Mouse (Mus musculus) megakaryocyte, adult 5-6 weeks (primary cell): ENCODE data around the gene Hltf. TPM values are rescaled to one million over a fixed set of nuclear protein-coding genes. Genes with fewer than 3 reads are reported as not detected.
"Not testable (repeated sequence)": the region's sequence is repeated elsewhere in the genome, so short reads cannot be mapped to it uniquely, and the experiment has no call there.

Experiments used
- ATAC-seq: 2 replicates; pipeline ENCODE4 v1.8.0; 2016; ENCODE audit warnings: mild to moderate bottlenecking, inconsistent platforms; ENCODE audit not compliant: poor library complexity, severe bottlenecking
- total RNA-seq, 2 experiments: library from RNA; stranded (forward) in 1 of 2; stranded (reverse) in 1 of 2; fragments of 153-499, 151-499 nt in 1 of 2; fragments of 221-1000, 200-1000 nt in 1 of 2; gene quantifications; 2 replicates each; pipeline versions ENCODE4 v1.2.3 to v1.2.4; 2015 to 2017

The Hltf gene
- total RNA-seq (2015) (57.8 and 70.3 TPM in 2 replicates), total RNA-seq (2017) (51.8 and 58.5 TPM in 2 replicates)

- ATAC-seq: peak; percentile 100
These were observed at the start of gene Hltf for GRCm38 (mm10) chr3:20057306-20058196. Hltf (plus strand) TSS chr3:20057811.

DNA sequence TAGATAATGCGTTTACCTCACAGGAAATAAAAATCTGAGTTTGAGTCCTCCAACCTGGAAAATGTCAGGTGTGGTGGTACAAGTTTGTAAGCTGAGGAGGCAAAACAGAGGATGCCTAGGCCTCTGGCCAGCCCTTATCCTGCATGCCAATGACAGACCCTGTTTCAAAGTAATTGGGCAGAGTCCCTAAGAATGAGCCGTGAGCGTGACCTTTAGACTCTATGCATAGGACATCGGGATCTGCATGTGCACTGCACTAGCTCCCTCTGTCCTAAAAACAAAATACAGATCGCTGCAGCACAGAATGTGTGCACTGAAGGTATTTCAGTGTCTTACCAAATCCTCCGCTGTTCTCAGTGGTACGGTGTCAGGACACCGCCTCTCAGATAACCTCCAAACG, 47.1 kb upstream of the Hltf start:
- ATAC-seq: no peak

- ATAC-seq: not testable (repeated sequence)
These were observed 46.7 kb upstream of the Hltf start for GRCm38 (mm10) chr3:20010905-20011304.

DNA sequence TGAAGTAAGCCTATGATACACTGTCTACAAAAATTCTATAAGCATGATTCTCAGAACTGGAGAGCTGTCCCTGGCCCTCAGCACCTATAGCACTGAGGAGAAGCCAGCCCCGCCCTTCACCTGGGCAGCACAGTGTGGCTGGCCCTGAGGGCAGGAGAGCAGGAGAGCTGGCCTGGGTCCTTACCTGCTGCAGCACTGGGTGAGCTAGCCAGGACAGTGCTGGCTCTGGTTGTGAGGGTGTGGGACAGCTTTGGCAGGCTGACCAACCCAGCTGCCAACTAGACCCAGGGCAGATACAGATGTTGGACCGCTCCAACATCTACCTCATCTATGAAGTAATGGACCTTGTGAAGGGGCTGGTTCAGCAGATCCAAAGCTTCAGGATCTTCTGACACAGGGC, 43.2 kb upstream of the Hltf start:
- no peak for ATAC-seq

DNA sequence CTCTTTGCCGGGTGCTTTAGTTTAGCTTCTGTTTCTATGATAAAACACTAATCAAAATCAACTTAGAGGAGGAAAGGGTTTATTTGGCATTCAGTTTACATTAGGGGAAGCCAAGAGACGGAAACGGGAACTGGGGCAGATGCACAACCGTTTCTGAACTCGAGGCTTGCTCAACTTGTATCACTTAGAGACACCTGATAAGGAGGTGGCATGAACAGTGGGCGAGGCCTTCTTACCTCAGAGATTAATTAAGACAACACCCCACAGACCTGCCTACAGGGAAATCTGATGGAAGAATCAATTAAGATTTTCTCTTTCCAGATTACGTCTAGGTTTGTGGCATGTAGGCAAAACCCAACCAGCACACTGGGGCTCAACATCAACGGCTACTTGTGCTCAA, 39.5 kb upstream of the Hltf start:
- ATAC-seq: peak; percentile 87

- ATAC-seq: peak; percentile 39
These were observed 33.8 kb upstream of the Hltf start for GRCm38 (mm10) chr3:20023832-20024231.

- ATAC-seq: peak; percentile 33
These were observed 31.1 kb upstream of the Hltf start for GRCm38 (mm10) chr3:20026481-20026880.

DNA sequence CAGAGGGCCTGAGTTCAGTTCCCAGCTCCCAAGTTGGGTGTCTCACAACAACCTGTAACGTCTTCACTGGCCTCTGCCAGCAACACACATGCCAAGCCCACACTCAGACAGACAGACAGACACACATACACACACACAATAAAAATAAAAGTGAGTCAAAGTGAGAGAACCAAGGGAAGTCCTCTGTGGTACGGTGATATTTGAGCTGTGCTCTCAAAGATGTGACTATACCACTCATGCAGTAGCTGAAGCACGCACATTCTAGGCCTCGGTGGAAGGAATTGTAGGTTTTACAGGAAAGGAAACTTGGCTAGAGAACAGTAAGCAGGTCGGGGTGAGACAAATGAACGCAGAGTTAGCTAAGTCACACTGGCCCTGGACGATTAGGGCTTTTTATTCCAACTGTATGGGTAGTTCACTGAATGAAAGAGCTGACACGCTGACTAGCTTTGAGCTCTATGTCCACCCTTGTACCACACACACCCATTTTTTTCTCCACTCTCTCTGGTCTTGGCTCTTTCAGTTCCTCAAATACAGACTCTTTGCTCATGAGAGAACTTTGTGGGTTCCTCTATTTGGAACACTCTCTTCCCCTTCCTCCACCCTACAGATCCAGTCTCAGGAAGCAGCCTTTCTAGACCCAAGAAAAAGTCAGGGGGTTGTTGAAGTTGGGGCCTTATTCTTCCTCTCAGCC, 30.5 kb upstream of the Hltf start:
- ATAC-seq: peak; percentile 86

GRCm38 (mm10) chr3:20027788-20028187, 29.8 kb upstream of the Hltf start:
- no peak for ATAC-seq

GRCm38 (mm10) chr3:20028640-20029039, 29.0 kb upstream of the Hltf start:
- ATAC-seq: peak; percentile 36

GRCm38 (mm10) chr3:20030807-20031206, 26.8 kb upstream of the Hltf start:
- no peak for ATAC-seq

GRCm38 (mm10) chr3:20033761-20034718, 23.6 kb upstream of the Hltf start:
- ATAC-seq: no peak

- peak; percentile 94 for ATAC-seq
These were observed 22.7 kb upstream of the Hltf start, which contains the start of gene Hps3 for GRCm38 (mm10) chr3:20034719-20035404. Hps3 (minus strand) TSS chr3:20035315.

DNA sequence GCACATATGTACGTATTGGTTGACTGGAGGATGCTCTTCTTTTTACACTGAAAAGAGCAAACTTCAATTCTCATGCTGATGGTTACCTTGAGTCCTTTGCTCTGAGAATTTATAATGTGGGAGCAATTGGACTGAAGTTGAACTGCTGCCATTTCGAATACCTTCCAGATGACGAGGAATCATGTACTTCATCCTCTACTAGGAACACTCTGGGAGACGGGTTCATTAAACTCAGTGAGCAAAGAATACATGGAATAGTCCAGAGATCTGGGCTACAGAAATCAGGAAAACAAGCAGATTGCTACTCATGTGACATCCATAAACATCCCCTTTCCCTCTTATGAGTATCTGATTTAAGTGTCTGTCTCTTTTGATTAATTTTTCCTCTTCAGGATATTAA, 21.5 kb upstream of the Hltf start:
- ATAC-seq: no peak

DNA sequence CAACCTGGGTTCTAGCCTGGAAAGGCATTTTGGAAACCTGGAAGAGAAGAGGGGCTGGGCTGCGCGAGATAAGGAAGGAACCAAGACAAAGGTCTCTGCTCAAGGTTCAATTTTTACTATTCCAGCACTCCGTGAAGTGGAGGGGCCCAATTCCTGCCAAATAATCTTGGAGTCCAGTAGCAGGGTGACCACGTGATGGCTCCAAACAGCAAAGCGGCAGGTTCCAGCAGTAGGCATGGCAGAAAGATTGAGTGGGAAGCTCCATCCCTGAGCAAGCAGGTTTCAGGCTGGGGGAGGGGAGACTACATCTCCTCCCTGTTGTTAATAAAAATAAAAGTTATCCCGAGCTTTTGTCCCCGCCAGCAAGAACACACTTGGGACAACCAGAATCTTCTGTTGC, 16.1 kb upstream of the Hltf start:
- not testable (repeated sequence) for ATAC-seq

- ATAC-seq: not testable (repeated sequence)
These were observed 12.9 kb upstream of the Hltf start for GRCm38 (mm10) chr3:20044736-20045135.

GRCm38 (mm10) chr3:20058197-20058541, 558 bp downstream of the Hltf start:
- no peak for ATAC-seq

DNA sequence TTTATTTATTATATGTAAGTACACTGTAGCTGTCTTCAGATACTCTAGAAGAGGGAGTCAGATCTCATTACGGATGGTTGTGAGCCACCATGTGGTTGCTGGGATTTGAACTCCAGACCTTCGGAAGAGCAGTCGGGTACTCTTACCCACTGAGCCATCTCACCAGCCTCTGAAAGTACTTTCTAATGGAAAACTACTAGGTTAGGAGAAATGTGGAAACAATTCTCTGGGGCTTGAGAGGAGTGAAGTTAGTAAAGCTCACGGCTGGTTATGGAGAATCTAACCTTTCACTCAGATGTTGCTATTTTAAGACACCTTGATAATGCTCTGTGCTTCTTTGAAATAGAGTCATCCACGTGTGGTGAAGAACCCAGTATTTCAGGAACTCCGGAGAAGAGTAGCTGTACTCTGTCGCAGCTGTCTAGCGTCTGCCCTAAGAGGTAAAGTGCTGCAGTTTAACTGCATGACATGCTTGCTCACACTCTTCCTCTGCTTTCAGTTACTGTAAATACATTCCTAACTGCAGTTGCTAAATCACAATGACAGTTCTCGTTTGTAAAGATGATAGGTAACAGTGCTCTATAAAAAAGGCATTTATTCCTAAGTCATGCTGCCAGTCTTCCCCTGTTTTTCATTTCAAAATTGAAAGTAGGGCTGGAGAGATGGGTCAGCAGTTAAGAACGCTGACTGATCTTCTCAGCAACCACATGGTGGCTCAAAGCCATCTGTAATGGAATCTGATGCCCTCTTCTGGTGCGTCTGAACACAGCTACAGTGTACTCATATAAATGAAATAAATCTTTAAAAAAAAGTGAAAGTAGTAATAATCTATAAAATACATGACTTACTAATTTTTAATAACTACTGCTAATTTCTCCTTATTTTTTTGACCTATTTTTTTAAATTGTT, 18.8 kb downstream of the Hltf start:
- ATAC-seq: no peak

GRCm38 (mm10) chr3:20082161-20082560, 24.6 kb downstream of the Hltf start:
- ATAC-seq: no peak
